Comparison of ENCODE assay signal across 16 mouse cellular contexts in genomic region chr4:125136303-125136888, GRCm38 (mm10).
"Had no signal": no experiment of that assay in that cellular context is flagged by ENCODE, and none has a peak within 500 bp of the region (broad histone marks: within the 10 kb centered on the region; RNA-seq: fewer than 3 reads in every experiment).

No protein-coding gene starts in this region.

- H3K4me2 ChIP-seq: lung, embryonic 15.5 days; midbrain, embryonic 11.5 days; midbrain, embryonic 13.5 days; midbrain, embryonic 15.5 days; neural tube, embryonic 12.5 days; stomach, embryonic 15.5 days had no signal

- H3K9me3 ChIP-seq: lung, embryonic 15.5 days; midbrain, embryonic 13.5 days; midbrain, embryonic 15.5 days; neural tube, embryonic 12.5 days; stomach, embryonic 15.5 days had no signal

- H3K27ac ChIP-seq: lung, embryonic 15.5 days; macrophage; midbrain, embryonic 13.5 days; midbrain, embryonic 15.5 days; neural tube, embryonic 12.5 days; stomach, embryonic 15.5 days; stomach, postnatal 0 days had no signal

- H3K27me3 ChIP-seq: lung, embryonic 15.5 days; midbrain, embryonic 15.5 days; stomach, embryonic 15.5 days had no signal

- DNase-seq: lung, adult 2 months; lung, postnatal 14 days; lung, postnatal 36 days; right cerebral cortex, postnatal 14 days; thymus, postnatal 14 days; thymus, postnatal 36 days had no signal

- H3K4me3 ChIP-seq: lung, embryonic 15.5 days; megakaryocyte, embryonic 14.5 days; midbrain, embryonic 13.5 days; midbrain, embryonic 15.5 days; neural tube, embryonic 12.5 days; stomach, embryonic 15.5 days had no signal

- H3K36me3 ChIP-seq: lung, embryonic 15.5 days; midbrain, embryonic 13.5 days; midbrain, embryonic 15.5 days; neural tube, embryonic 12.5 days; stomach, embryonic 15.5 days had no signal

- H3K4me1 ChIP-seq: lung, embryonic 15.5 days; midbrain, embryonic 13.5 days; midbrain, embryonic 15.5 days; neural tube, embryonic 12.5 days; stomach, embryonic 15.5 days had no signal

- ATAC-seq: lung, postnatal 0 days; midbrain, embryonic 13.5 days; midbrain, embryonic 15.5 days had no signal

- H3K9ac ChIP-seq: lung, embryonic 15.5 days; midbrain, embryonic 13.5 days; midbrain, embryonic 15.5 days; neural tube, embryonic 12.5 days; stomach, embryonic 15.5 days had no signal
